Mouse (Mus musculus) C2C12 (cell line): ENCODE measurements at regions not wholly inside any gene's neighbourhood (a gene's known extent, or its start where the extent isn't known, plus 50 kb on each side); places are given as distances from the start of the nearest gene placed in this dataset.

Source experiments
- CTCF ChIP-seq: IDR thresholded peaks from one replicate; pipeline ENCODE4 v1.5.1; 2011; ENCODE audit not compliant: control insufficient read depth, insufficient read depth, insufficient read length
- MAX ChIP-seq: IDR thresholded peaks from one replicate; pipeline ENCODE4 v1.6.1; 2011; ENCODE audit warnings: mild to moderate bottlenecking, control low read depth
- MYOD1 ChIP-seq: IDR thresholded peaks from one replicate; pipeline ENCODE4 v1.6.1; 2011; ENCODE audit warnings: low read depth; ENCODE audit not compliant: control insufficient read depth, insufficient read length
- USF1 ChIP-seq: IDR thresholded peaks from one replicate; pipeline ENCODE4 v1.6.1; 2011; ENCODE audit warnings: low read depth, mild to moderate bottlenecking, control low read depth, moderate library complexity

DNA sequence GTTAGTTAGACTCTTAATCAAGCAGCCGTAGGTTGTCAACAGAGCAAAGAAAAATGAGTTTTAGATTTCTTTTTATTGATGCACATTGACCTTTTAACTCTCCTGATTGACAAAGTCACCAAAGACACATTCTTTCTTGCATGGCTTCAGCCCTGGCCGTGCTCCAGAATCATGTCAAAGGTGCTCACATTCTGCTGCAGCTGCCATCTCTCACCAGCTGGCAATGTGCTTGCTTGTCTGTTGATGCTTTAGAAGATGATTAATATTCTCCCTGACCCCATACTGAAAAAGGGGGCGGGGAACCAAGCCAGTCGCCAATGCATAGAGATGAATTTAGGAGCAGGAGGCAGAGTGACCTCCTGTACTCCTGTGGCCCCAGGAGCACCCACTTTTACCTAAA, 510.1 kb downstream of the Hace1 start:
- TF ChIP-seq CTCF (no peak), MYOD1 (no peak), MAX (no peak), USF1 (no peak)
